Mouse (Mus musculus) thymus, postnatal 25 days (tissue): ENCODE measurements around the gene Zdhhc11.
A peak's percentile ranks its signal among the peaks of the same experiment; 100 is the strongest.
"Not testable (repeated sequence)": the region's sequence is repeated elsewhere in the genome, so short reads cannot be mapped to it uniquely, and the experiment has no call there.

ENCODE experiments used
- DNase-seq: peaks from one replicate; pipeline ENCODE4 v3.0.0; 2022

Gene Zdhhc11

GRCm38 (mm10) chr13:73963551-73963950 is at the start of gene Zdhhc11:
Zdhhc11 (plus strand) TSS chr13:73963851.
- DNase-seq, result no peak

- no peak for DNase-seq
Observed at GRCm38 (mm10) chr13:73932201-73932600, 31.4 kb upstream of the Zdhhc11 start.

GRCm38 (mm10) chr13:73936938-73937320 is 26.7 kb upstream of the Zdhhc11 start:
- no peak for DNase-seq

GRCm38 (mm10) chr13:73937321-73938176 is 26.1 kb upstream of the Zdhhc11 start, which contains the start of the genes Trip13 and Brd9:
Trip13 (minus strand) TSS chr13:73937784.
Brd9 (plus strand) TSS chr13:73937811.
- DNase-seq, result peak; percentile 95

- no peak for DNase-seq
Observed at GRCm38 (mm10) chr13:73938177-73938560, 25.5 kb upstream of the Zdhhc11 start.

- DNase-seq, result no peak
Observed at GRCm38 (mm10) chr13:73939101-73939500, 24.6 kb upstream of the Zdhhc11 start.

GRCm38 (mm10) chr13:73944606-73945005 is 19.0 kb upstream of the Zdhhc11 start:
- no peak for DNase-seq

- DNase-seq, result no peak
Observed at GRCm38 (mm10) chr13:73953551-73954130, 10.0 kb upstream of the Zdhhc11 start.

GRCm38 (mm10) chr13:73954666-73955065 is 9.0 kb upstream of the Zdhhc11 start:
- DNase-seq, result no peak

- DNase-seq, result no peak
Observed at GRCm38 (mm10) chr13:73955531-73955930, 8.1 kb upstream of the Zdhhc11 start.

- no peak for DNase-seq
Observed at GRCm38 (mm10) chr13:73960117-73960652, 3.5 kb upstream of the Zdhhc11 start.

GRCm38 (mm10) chr13:73961177-73961576 is 2.5 kb upstream of the Zdhhc11 start:
- no peak for DNase-seq

GRCm38 (mm10) chr13:73970545-73971448 is 7.1 kb downstream of the Zdhhc11 start:
- peak; percentile 26 for DNase-seq

GRCm38 (mm10) chr13:73974523-73974922 is 10.9 kb downstream of the Zdhhc11 start:
- no peak for DNase-seq

GRCm38 (mm10) chr13:73976935-73977334 is 13.3 kb downstream of the Zdhhc11 start:
- DNase-seq, result no peak

GRCm38 (mm10) chr13:73990325-73990724 is 26.7 kb downstream of the Zdhhc11 start:
- no peak for DNase-seq

- no peak for DNase-seq
Observed at GRCm38 (mm10) chr13:73990761-73991160, 27.1 kb downstream of the Zdhhc11 start.

- no peak for DNase-seq
Observed at GRCm38 (mm10) chr13:73991267-73991666, 27.6 kb downstream of the Zdhhc11 start.

GRCm38 (mm10) chr13:73996456-73996855 is 32.8 kb downstream of the Zdhhc11 start:
- DNase-seq, result no peak

GRCm38 (mm10) chr13:74000519-74000918 is 36.9 kb downstream of the Zdhhc11 start:
- no peak for DNase-seq

- no peak for DNase-seq
Observed at GRCm38 (mm10) chr13:74000961-74001360, 37.3 kb downstream of the Zdhhc11 start.

GRCm38 (mm10) chr13:74001492-74001891 is 37.8 kb downstream of the Zdhhc11 start:
- no peak for DNase-seq

- not testable (repeated sequence) for DNase-seq
Observed at GRCm38 (mm10) chr13:74006881-74007280, 43.2 kb downstream of the Zdhhc11 start.
